Mouse (Mus musculus): ENCODE results near the gene Cnpy2. TPM values are rescaled to one million over a fixed set of nuclear protein-coding genes. Genes with fewer than 3 reads are reported as not detected.
"Not testable (repeated sequence)": the region's sequence is repeated elsewhere in the genome, so short reads cannot be mapped to it uniquely, and the experiment has no call there.

Gene Cnpy2
- polyA plus RNA-seq (2014; fragmentation: Nextera tagmentation; extraction: Ambion mirVana) = 193 and 194 TPM in 2 replicates

- Histone ChIP-seq H3K4me3 (replicated peaks; ENCODE audit: low read depth, low read length) (peak within 1 kb of the TSS; percentile 87), H3K27me3 (ENCODE audit: control insufficient read depth, insufficient read depth, low read length) (no peaks in the 10 kb centered on the region), H3K4me2 (ENCODE audit: low read length) (peak within 1 kb of the TSS; percentile 92), H3K4me1 (ENCODE audit: control insufficient read depth, insufficient read depth, low read length) (peaks cover 17% of the 10 kb centered on the region), H3K9ac (replicated peaks; ENCODE audit: low read length) (peak within 1 kb of the TSS; percentile 93), H3K36me3 (ENCODE audit: control insufficient read depth, insufficient read depth, low read length) (peaks cover 55% of the 10 kb centered on the region), H3K9me3 (ENCODE audit: control insufficient read depth, low read length) (no peaks in the 10 kb centered on the region), H3K27ac (replicated peaks; ENCODE audit: low read depth, low read length) (peak within 1 kb of the TSS; percentile 92)
- DNase-seq (peak; percentile 96), ATAC-seq (ENCODE audit: low FRiP score, low TSS enrichment) (peak; percentile 96)
- WGBS = under 1% methylated on average over 40 of the region's 40 CpGs
Observed at GRCm38 (mm10) chr10:128322141-128323108, at the start of gene Cnpy2. Cnpy2 (plus strand) TSS chr10:128322459.

DNA sequence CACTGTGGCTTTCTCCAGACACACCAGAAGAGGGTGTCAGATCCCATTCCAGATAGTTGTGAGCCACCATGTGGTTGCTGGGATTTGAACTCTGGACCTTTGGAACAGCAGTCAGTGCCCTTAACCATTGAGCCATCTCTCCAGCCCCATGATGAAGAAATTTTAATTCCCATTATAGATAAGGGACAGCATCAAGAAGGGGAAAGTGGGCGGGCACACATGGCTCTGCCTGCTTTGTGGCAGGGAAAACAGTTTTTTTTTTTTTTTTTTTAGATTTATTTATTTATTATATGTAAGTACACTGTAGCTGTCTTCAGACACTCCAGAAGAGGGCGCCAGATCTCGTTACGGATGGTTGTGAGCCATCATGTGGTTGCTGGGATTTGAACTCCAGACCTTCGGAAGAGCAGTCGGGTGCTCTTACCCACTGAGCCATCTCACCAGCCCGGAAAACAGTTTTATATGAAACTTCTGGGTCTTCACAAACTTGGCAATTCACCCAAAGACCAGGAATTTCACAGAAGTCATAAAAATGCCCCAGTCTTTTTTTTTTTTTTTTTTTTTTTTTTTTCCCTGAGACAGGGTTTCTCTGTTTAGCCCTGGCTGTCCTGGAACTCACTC is 49.3 kb upstream of the Cnpy2 start:
- 91% methylated on average over 4 of the region's 7 CpGs for WGBS

GRCm38 (mm10) chr10:128275374-128275773 is 46.9 kb upstream of the Cnpy2 start:
- H3K27ac ChIP-seq (replicated peaks; ENCODE audit: low read depth, low read length); H3K4me1 ChIP-seq (ENCODE audit: control insufficient read depth, insufficient read depth, low read length); ATAC-seq (ENCODE audit: low FRiP score, low TSS enrichment); DNase-seq; H3K9ac ChIP-seq (replicated peaks; ENCODE audit: low read length); H3K27me3 ChIP-seq (ENCODE audit: control insufficient read depth, insufficient read depth, low read length); H3K4me3 ChIP-seq (replicated peaks; ENCODE audit: low read depth, low read length); H3K4me2 ChIP-seq (ENCODE audit: low read length); H3K9me3 ChIP-seq (ENCODE audit: control insufficient read depth, low read length): not testable (repeated sequence)
- peaks cover 28% of the 10 kb centered on the region for H3K36me3 ChIP-seq (ENCODE audit: control insufficient read depth, insufficient read depth, low read length)
- WGBS = 100% methylated on average over 1 of the region's 1 CpGs

More for the DNA sequence above, 49.3 kb upstream of the Cnpy2 start:
- H3K27ac ChIP-seq (replicated peaks; ENCODE audit: low read depth, low read length); DNase-seq; H3K9ac ChIP-seq (replicated peaks; ENCODE audit: low read length); H3K4me2 ChIP-seq (ENCODE audit: low read length); H3K9me3 ChIP-seq (ENCODE audit: control insufficient read depth, low read length); H3K4me3 ChIP-seq (replicated peaks; ENCODE audit: low read depth, low read length); H3K4me1 ChIP-seq (ENCODE audit: control insufficient read depth, insufficient read depth, low read length); ATAC-seq (ENCODE audit: low FRiP score, low TSS enrichment); H3K27me3 ChIP-seq (ENCODE audit: control insufficient read depth, insufficient read depth, low read length): not testable (repeated sequence)
- H3K36me3 ChIP-seq (ENCODE audit: control insufficient read depth, insufficient read depth, low read length) = peaks cover 14% of the 10 kb centered on the region

- H3K4me3 ChIP-seq (replicated peaks; ENCODE audit: low read depth, low read length) = no peak overlapping the region
- 60% methylated on average over 6 of the region's 6 CpGs for WGBS
- no peaks in the 10 kb centered on the region for H3K4me1 ChIP-seq (ENCODE audit: control insufficient read depth, insufficient read depth, low read length)
- H3K9me3 ChIP-seq (ENCODE audit: control insufficient read depth, low read length) = no peaks in the 10 kb centered on the region
- H3K27ac ChIP-seq (replicated peaks; ENCODE audit: low read depth, low read length) = no peak overlapping the region
- DNase-seq (no peak), ATAC-seq (ENCODE audit: low FRiP score, low TSS enrichment) (no peak)
- H3K27me3 ChIP-seq (ENCODE audit: control insufficient read depth, insufficient read depth, low read length) = no peaks in the 10 kb centered on the region
- peaks cover 56% of the 10 kb centered on the region for H3K36me3 ChIP-seq (ENCODE audit: control insufficient read depth, insufficient read depth, low read length)
- no peak overlapping the region for H3K4me2 ChIP-seq (ENCODE audit: low read length)
- no peak overlapping the region for H3K9ac ChIP-seq (replicated peaks; ENCODE audit: low read length)
Observed at GRCm38 (mm10) chr10:128278158-128278557, 44.1 kb upstream of the Cnpy2 start.

GRCm38 (mm10) chr10:128280943-128281342 is 41.3 kb upstream of the Cnpy2 start:
- H3K4me1 ChIP-seq (ENCODE audit: control insufficient read depth, insufficient read depth, low read length) = no peaks in the 10 kb centered on the region
- H3K4me3 ChIP-seq (replicated peaks; ENCODE audit: low read depth, low read length) = no peak overlapping the region
- ATAC-seq (ENCODE audit: low FRiP score, low TSS enrichment) (no peak), DNase-seq (no peak)
- WGBS = 84% methylated on average over 6 of the region's 6 CpGs
- no peak overlapping the region for H3K9ac ChIP-seq (replicated peaks; ENCODE audit: low read length)
- no peaks in the 10 kb centered on the region for H3K27me3 ChIP-seq (ENCODE audit: control insufficient read depth, insufficient read depth, low read length)
- H3K9me3 ChIP-seq (ENCODE audit: control insufficient read depth, low read length) = no peaks in the 10 kb centered on the region
- H3K36me3 ChIP-seq (ENCODE audit: control insufficient read depth, insufficient read depth, low read length) = peaks cover 72% of the 10 kb centered on the region
- H3K27ac ChIP-seq (replicated peaks; ENCODE audit: low read depth, low read length) = no peak overlapping the region
- H3K4me2 ChIP-seq (ENCODE audit: low read length) = no peak overlapping the region

DNA sequence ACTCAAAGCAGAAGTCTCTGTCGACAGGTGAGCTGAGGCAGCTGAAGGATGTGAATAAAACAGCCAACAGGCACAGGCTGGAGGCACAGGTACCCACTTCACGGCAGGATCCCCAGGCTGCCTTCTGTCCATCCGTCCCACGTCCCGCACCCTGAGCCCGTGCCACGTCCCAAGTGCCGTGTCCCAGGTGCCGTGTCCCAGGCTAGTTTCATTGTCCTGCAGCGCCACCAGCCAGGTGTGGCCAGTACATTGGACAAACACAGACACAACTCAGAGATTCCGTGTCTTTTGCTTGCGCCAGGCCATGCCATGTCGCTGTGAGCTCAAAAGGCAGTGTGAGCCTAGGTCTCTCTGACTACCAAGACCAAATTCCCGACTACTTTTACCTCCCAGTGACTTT is 40.6 kb upstream of the Cnpy2 start:
- Histone ChIP-seq H3K36me3 (ENCODE audit: control insufficient read depth, insufficient read depth, low read length) (peaks cover 75% of the 10 kb centered on the region), H3K9me3 (ENCODE audit: control insufficient read depth, low read length) (no peaks in the 10 kb centered on the region), H3K4me2 (ENCODE audit: low read length) (no peak overlapping the region), H3K27me3 (ENCODE audit: control insufficient read depth, insufficient read depth, low read length) (no peaks in the 10 kb centered on the region), H3K4me1 (ENCODE audit: control insufficient read depth, insufficient read depth, low read length) (no peaks in the 10 kb centered on the region), H3K4me3 (replicated peaks; ENCODE audit: low read depth, low read length) (no peak overlapping the region), H3K27ac (replicated peaks; ENCODE audit: low read depth, low read length) (no peak overlapping the region), H3K9ac (replicated peaks; ENCODE audit: low read length) (no peak overlapping the region)
- ATAC-seq (ENCODE audit: low FRiP score, low TSS enrichment) = no peak
- WGBS = 94% methylated on average over 14 of the region's 14 CpGs
- no peak for DNase-seq

DNA sequence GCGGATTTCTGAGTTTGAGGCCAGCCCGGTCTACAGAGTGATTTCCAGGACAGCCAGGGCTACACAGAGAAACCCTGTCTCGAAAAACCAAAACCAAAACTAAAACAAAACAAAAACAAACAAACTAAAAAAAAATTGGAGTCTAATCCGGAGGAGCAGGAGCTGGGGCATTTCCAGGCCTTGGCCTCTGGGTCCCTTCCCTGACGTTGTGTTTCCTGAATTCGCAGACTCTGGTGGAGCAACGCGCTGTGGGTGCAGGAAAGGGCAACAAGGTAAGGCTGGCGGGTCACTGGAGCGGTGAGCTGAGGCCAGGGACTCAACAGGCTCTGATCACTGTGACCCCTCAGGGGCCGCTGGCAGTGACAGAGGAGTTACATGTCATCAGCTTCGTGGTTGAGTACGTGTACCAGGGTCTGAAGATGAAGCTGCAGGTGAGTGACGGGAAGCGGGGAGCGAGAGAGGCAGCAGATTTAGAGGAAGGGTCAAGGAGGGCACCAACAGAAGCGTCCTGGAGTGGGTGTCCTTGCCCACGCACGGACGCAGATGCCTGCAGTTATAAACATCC is 39.3 kb upstream of the Cnpy2 start:
- no peaks in the 10 kb centered on the region for H3K9me3 ChIP-seq (ENCODE audit: control insufficient read depth, low read length)
- DNase-seq = no peak
- H3K27ac ChIP-seq (replicated peaks; ENCODE audit: low read depth, low read length) = no peak overlapping the region
- H3K4me1 ChIP-seq (ENCODE audit: control insufficient read depth, insufficient read depth, low read length) = no peaks in the 10 kb centered on the region
- no peak for ATAC-seq (ENCODE audit: low FRiP score, low TSS enrichment)
- 93% methylated on average over 20 of the region's 20 CpGs for WGBS
- H3K9ac ChIP-seq (replicated peaks; ENCODE audit: low read length) = no peak overlapping the region
- H3K27me3 ChIP-seq (ENCODE audit: control insufficient read depth, insufficient read depth, low read length) = no peaks in the 10 kb centered on the region
- H3K4me2 ChIP-seq (ENCODE audit: low read length) = no peak overlapping the region
- H3K36me3 ChIP-seq (ENCODE audit: control insufficient read depth, insufficient read depth, low read length) = peaks cover 74% of the 10 kb centered on the region
- no peak overlapping the region for H3K4me3 ChIP-seq (replicated peaks; ENCODE audit: low read depth, low read length)

- DNase-seq (peak; percentile 88), ATAC-seq (ENCODE audit: low FRiP score, low TSS enrichment) (no peak)
- no peaks in the 10 kb centered on the region for H3K27me3 ChIP-seq (ENCODE audit: control insufficient read depth, insufficient read depth, low read length)
- 67% methylated on average over 31 of the region's 31 CpGs for WGBS
- H3K27ac ChIP-seq (replicated peaks; ENCODE audit: low read depth, low read length) = no peak overlapping the region
- no peak overlapping the region for H3K4me3 ChIP-seq (replicated peaks; ENCODE audit: low read depth, low read length)
- no peaks in the 10 kb centered on the region for H3K9me3 ChIP-seq (ENCODE audit: control insufficient read depth, low read length)
- H3K4me1 ChIP-seq (ENCODE audit: control insufficient read depth, insufficient read depth, low read length) = no peaks in the 10 kb centered on the region
- peaks cover 72% of the 10 kb centered on the region for H3K36me3 ChIP-seq (ENCODE audit: control insufficient read depth, insufficient read depth, low read length)
- H3K9ac ChIP-seq (replicated peaks; ENCODE audit: low read length) = no peak overlapping the region
- H3K4me2 ChIP-seq (ENCODE audit: low read length) = no peak overlapping the region
Observed at GRCm38 (mm10) chr10:128283604-128284579, 38.4 kb upstream of the Cnpy2 start.
